Mouse (Mus musculus) ES-E14 (cell line): ENCODE results near the gene Gps2.

Source experiments
- CHD2 ChIP-seq: IDR thresholded peaks from 2 replicates; pipeline ENCODE4 v1.6.1; 2014; ENCODE audit warnings: mild to moderate bottlenecking, low read depth, low read length, inconsistent platforms
- HCFC1 ChIP-seq: IDR thresholded peaks from 2 replicates; pipeline ENCODE4 v1.6.1; 2012; ENCODE audit warnings: low read length, inconsistent platforms, borderline replicate concordance; ENCODE audit not compliant: insufficient read depth
- MAFK ChIP-seq: IDR thresholded peaks from 2 replicates; pipeline ENCODE4 v1.6.1; 2014; ENCODE audit warnings: mild to moderate bottlenecking, low read depth, low read length, inconsistent platforms; ENCODE audit not compliant: insufficient read depth
- ZC3H11A ChIP-seq: IDR thresholded peaks from 2 replicates; pipeline ENCODE4 v1.6.1; 2012; ENCODE audit warnings: low read depth, mild to moderate bottlenecking, inconsistent platforms, low read length, borderline replicate concordance
- ZNF384 ChIP-seq: IDR thresholded peaks from 2 replicates; pipeline ENCODE4 v1.6.1; 2012; ENCODE audit warnings: low read depth, low read length, inconsistent platforms

- no peak for TF ChIP-seq ZC3H11A
- TF ChIP-seq CHD2: 0 out of 2 replicates have a peak, but pooled peaks have one; percentile 12
- TF ChIP-seq MAFK: no peak
- no peak for TF ChIP-seq HCFC1
- TF ChIP-seq ZNF384: no peak
Observed at GRCm38 (mm10) chr11:69914372-69914764, 680 bp downstream of the Gps2 start.
